Mouse (Mus musculus) liver, adult 2 months (tissue): Measurements from ENCODE around the gene Syt3.

Source experiments
- CTCF ChIP-seq: fragments of 200-500 bp; IDR thresholded peaks from 2 replicates; pipeline ENCODE4 v1.5.1; 2011; ENCODE audit warnings: low read depth, low read length, control low read depth
- POLR2A ChIP-seq: fragments of 200-500 bp; IDR thresholded peaks from 2 replicates; pipeline ENCODE4 v1.6.1; 2011; ENCODE audit warnings: low read length, control low read depth; ENCODE audit not compliant: insufficient read depth; ENCODE audit errors: extremely low read depth

- TF ChIP-seq CTCF = no peak
- no peak for TF ChIP-seq POLR2A
These were observed 49.8 kb upstream of the Syt3 start for GRCm38 (mm10) chr7:44334139-44334538.
